Mouse (Mus musculus) limb, embryonic 11.5 days (tissue): Measurements from ENCODE around the gene Tcp11l1. TPM values are rescaled to one million over a fixed set of nuclear protein-coding genes. Genes with fewer than 3 reads are reported as not detected.

Source experiments
- polyA plus RNA-seq: library from polyadenylated mRNA; unstranded; fragments of >200 nt; fragmentation: Nextera tagmentation; extraction: Ambion mirVana; gene quantifications from 2 replicates; pipeline ENCODE4 v1.2.1, GENCODE M21; 2014

Tcp11l1 gene
- polyA plus RNA-seq, 1 experiment from 2014 or later, result 63.2 TPM

Other genes starting within 250 kb of the Tcp11l1 start
- 13.5 and 14.2 TPM in 2 replicates for gene Hipk3, start 217.7 kb downstream of the Tcp11l1 start, polyA plus RNA-seq
- 87.9 and 91.1 TPM in 2 replicates for gene Cstf3, start 121.6 kb downstream of the Tcp11l1 start, polyA plus RNA-seq
- not detected in 2 replicates for gene Pin1rt1, start 4.2 kb upstream of the Tcp11l1 start, polyA plus RNA-seq
- gene Depdc7, start 30.7 kb upstream of the Tcp11l1 start, polyA plus RNA-seq, result 4.1 and 4.9 TPM in 2 replicates
- 19.2 and 19.7 TPM in 2 replicates for gene Qser1, start 104.6 kb upstream of the Tcp11l1 start, polyA plus RNA-seq
- 0.68 and 0.96 TPM in 2 replicates for gene Prrg4, start 137.7 kb upstream of the Tcp11l1 start, polyA plus RNA-seq
- 5.2 and 5.8 TPM in 2 replicates for gene Ccdc73, start 155.6 kb upstream of the Tcp11l1 start, polyA plus RNA-seq